Mouse (Mus musculus) midbrain, embryonic 14.5 days (tissue): ENCODE measurements at regions not wholly inside any gene's neighbourhood (a gene's known extent, or its start where the extent isn't known, plus 50 kb on each side); places are given as distances from the start of the nearest gene placed in this dataset.

Source experiments
- ATAC-seq: fragments of 200-750 bp; cut with Nextera tagmentation; 2 replicates; pipeline ENCODE4 v1.8.0; 2017; ENCODE audit warnings: moderate number of reproducible peaks, moderate library complexity; ENCODE audit not compliant: low FRiP score, low TSS enrichment
- DNase-seq: peaks from one replicate; pipeline ENCODE4 v3.0.0-alpha.2; 2015
- H3K27ac ChIP-seq: fragments of 300-500 bp; sonication (generic); replicated peaks from 2 replicates; pipeline ENCODE4 v1.5.1; 2014; ENCODE audit warnings: mild to moderate bottlenecking, low read depth, low read length, moderate library complexity
- H3K27me3 ChIP-seq: fragments of 300-500 bp; sonication (generic); 2 replicates; pipeline ENCODE4 v1.6.1; 2014; ENCODE audit warnings: low read length, control low read depth, mixed read lengths; ENCODE audit not compliant: control insufficient read depth, insufficient read depth
- H3K36me3 ChIP-seq: fragments of 300-500 bp; sonication (generic); 2 replicates; pipeline ENCODE4 v1.6.1; 2014; ENCODE audit warnings: low read length, control low read depth; ENCODE audit not compliant: control insufficient read depth, insufficient read depth
- H3K4me1 ChIP-seq: fragments of 300-500 bp; sonication (generic); 2 replicates; pipeline ENCODE4 v1.6.1; 2014; ENCODE audit warnings: mild to moderate bottlenecking, antibody characterized with exemption, low read length, control low read depth; ENCODE audit not compliant: control insufficient read depth, insufficient read depth
- H3K4me2 ChIP-seq: fragments of 300-500 bp; sonication (generic); 2 replicates; pipeline ENCODE4 v1.6.1; 2014; ENCODE audit warnings: mild to moderate bottlenecking, low read length, moderate library complexity
- H3K4me3 ChIP-seq: fragments of 300-500 bp; sonication (generic); replicated peaks from 2 replicates; pipeline ENCODE4 v1.5.1; 2014; ENCODE audit warnings: low read depth, low read length
- H3K9ac ChIP-seq: fragments of 300-500 bp; sonication (generic); replicated peaks from 2 replicates; pipeline ENCODE4 v1.6.1; 2014; ENCODE audit warnings: mild to moderate bottlenecking, low read length, moderate library complexity
- H3K9me3 ChIP-seq: fragments of 300-500 bp; sonication (generic); 2 replicates; pipeline ENCODE4 v1.6.1; 2016; ENCODE audit warnings: low read length, control low read depth, mixed read lengths; ENCODE audit not compliant: control insufficient read depth
- WGBS: fragments of 180-500 bp; shearing (Covaris S2); extraction: QIAGEN DNeasy Blood & Tissue Kit; methylation state at CpG from one replicate; pipeline ENCODE4 v1.1.7; 2014; 5-methylcytosine and 5-hydroxymethylcytosine counted together

DNA sequence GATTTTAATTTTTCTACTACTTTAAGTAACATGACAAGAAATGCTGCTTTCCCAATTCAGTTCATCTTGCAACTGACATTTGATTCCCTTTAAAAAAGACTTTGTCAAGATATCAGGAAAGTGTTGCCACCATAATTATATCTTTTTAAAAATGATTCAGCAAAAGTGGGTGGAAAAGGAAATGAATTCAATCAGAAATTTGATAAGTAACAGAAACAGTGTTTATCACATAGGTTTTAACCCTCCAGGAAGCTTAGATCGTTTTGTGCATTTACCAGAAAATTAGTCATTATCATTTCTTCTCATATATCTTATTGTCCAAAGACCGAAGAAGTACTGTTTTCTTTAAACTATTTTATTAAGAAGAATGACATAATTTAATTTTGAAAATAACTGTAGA is 441.0 kb downstream of the Htr1b start:
- DNase-seq (no peak), ATAC-seq (no peak)
- Histone ChIP-seq H3K4me1 (no peaks in the 10 kb centered on the region), H3K4me2 (no peak overlapping the region), H3K4me3 (no peak overlapping the region), H3K9me3 (no peaks in the 10 kb centered on the region), H3K27me3 (no peaks in the 10 kb centered on the region), H3K27ac (no peak overlapping the region), H3K9ac (no peak overlapping the region), H3K36me3 (no peaks in the 10 kb centered on the region)
- WGBS: 93% methylated on average over 2 of the region's 2 CpGs
